Mouse (Mus musculus) T-helper 2 cell (primary cell): ENCODE measurements around the gene Exoc3l4.

ENCODE experiments used
- in situ Hi-C: fragments of 300-600 bp; cut with MboI, MseI; formaldehyde crosslinking; loops from one replicate; pipeline ENCODE4 v1.15.1; 2025; ENCODE audit warnings: high pct_unique_total_duplicates

The Exoc3l4 gene

DNA sequence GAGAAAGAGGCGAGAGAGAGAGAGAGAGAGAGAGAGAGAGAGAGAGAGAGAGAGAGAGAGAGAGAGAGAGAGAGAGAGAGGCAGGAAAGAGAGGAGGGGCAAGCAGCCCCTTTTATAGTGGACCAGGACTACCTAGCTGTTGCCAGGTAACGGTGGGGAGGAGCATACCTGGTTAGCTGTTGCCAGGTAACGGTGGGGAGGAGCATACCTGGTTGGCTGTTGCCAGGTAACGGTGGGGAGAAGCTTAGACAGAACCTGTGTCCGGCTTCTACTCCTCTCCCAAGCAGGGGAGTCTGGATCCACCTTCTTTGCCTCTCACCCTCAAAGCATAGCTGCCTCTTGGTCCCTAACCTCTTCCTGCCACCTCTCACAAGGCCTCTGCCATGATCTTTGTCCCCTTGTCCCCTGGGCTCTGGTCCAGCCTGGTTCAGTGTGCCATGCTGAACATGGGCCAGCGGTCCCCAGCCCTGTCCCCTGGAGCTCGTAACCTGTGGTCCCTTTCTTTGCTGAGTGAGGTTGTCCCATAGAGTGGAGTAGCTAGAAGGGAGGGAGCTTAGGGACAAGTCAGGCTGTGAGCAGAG is 17.4 kb downstream of the Exoc3l4 start:
- in situ Hi-C loops: no loop called here

DNA sequence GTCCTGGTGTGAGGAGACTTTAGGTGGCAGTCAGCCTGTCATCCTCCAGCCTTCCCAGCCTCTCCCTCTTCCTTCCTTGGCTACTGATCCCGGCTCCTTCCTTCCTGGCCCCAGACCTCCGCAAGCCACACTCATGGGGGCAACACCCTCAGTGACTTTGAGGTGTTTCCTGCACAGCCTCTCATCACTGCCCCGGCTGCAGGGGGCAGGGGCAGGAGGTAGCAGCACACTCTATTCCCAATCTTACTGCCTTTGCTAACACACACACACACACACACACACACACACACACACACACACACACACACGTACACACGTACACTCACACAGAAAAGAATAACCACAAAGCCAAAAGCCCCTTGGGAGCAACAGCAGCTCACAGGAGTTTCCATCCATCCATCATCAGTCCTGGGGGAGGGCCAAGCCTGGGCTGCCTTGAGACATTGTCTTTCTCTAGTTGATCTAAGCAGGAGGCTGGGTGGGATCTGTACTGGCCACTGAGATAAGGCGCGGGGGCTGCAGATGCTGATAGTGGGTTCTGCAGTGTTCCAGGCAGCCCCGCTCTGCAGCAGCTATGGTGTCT is 18.0 kb downstream of the Exoc3l4 start:
- in situ Hi-C loops: no loop called here

DNA sequence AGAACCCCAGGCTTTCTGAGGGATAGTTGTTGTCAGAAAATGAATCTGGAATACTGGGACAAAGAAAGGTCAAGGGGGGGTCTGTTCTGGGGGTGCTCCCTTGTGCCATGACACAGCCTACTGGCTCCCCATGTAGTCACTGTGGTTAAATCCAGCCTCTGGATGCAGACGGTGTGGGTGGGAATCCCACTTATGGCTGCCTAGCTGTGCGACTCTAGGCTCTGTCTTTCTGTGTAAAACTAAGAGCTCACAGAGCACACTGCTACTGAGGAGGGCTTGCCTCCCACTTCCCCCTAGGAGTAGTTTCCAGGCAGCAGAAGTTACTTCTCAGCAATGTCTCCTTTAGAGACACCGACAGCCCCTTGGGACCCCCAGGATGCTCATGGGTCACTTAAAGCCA is 19.4 kb downstream of the Exoc3l4 start:
- in situ Hi-C loops: no loop called here

DNA sequence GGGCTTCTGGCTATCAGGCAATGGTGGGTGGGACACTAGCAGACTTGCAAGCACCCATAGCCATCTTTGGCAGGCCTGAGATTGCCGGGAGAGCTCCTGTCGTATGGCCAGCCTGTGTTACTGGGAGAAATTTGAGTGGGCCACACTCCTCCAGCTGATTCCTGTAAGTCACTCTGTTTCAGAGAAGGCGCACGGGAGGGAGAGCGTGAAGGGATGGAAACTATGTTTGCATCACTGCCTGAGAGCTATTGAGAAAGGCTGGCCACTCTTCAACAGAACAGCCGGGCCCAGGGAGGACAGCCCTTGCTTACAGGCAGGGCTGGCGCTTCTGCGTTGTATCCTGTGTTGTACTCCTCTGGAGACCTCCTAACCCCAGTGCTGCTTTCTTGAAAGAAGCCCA is 19.8 kb downstream of the Exoc3l4 start:
- in situ Hi-C loops: no loop called here

DNA sequence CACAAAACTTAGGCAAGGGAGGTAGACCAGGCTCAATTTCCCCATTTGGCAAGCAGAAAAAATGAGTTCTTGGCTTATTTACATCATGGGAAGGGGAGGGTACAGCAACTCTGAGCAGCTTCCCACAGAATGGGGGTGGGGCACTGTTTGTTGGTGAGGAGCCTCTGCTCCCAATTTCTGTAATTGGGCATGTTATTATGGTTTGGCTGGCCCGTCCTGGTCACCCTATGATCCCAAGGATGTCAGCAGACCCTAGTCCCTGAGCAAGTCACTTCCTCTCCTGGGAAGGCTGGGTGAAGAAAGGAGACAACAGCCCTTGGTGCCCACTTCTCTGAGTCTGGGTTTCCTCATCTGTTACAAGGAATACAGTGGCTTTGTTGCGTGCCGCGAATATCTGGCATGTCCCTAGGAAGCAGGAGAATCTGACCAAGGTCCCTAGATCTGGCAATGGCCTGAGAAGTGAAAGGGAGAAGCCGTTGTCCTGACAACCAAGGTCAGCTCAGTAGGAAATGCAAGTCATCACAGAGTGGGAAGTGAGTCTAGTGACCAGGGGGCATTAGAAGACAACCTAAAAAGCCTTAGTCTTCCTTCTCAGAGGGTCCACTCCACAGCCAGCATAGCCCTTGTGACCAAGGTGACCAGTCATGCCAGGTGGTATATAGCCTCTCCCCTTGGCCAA is 20.5 kb downstream of the Exoc3l4 start:
- in situ Hi-C loops: no loop called here

DNA sequence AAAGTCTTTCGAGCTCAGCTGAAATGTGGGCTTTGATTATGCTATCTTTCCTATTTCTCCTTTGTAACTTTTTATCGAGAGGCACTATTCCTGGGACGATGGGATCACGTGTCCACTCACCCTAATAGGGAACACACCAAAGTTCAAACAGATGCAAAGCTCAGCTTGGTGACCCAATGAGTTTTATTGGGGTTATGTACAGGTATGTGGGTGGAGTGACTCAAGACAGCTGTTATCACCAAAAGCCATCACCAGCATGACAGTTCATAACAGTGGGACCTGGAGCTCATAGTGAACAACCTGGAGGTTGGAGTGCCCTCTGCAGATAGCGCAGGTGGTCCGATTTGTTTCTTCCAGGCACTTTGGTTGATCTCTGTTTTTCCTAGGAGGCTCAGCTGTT is 22.0 kb downstream of the Exoc3l4 start:
- in situ Hi-C loops: no loop called here

DNA sequence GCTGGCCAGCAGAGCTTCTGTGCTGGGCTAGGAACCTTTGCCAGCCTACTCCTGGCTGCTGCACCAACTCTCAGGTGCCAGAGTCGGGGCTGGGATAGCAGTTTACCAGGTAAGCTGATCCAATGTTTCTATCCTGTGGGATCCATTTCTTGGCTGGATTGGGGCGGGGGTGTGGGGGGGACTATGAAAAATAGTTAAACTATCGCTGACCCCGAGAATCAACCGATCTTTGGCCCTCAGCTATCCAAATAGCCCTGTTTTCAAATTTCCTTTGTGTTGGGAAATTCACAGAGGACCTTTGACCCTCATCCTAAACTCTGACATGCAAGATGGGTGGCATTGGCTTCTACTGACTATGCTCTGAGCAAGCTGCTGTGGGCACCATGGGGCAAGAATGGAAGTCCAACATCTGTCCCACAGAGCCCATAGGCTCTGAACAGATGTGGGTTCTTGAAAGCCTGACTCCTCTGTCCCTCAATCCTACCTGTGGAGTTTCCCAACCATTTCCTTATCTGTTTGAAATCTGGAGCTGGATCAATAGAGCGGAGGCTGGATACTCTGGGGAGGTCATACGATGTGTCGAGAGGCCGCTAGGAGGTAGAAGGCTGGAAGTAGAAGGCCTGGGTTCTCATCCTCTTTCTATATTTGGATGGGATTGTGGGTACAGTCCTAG is 24.0 kb downstream of the Exoc3l4 start:
- in situ Hi-C loops: loop anchor here (10.0 kb wide), 1 partner anchor 1474 kb away; no protein-coding TSS in a partner anchor

DNA sequence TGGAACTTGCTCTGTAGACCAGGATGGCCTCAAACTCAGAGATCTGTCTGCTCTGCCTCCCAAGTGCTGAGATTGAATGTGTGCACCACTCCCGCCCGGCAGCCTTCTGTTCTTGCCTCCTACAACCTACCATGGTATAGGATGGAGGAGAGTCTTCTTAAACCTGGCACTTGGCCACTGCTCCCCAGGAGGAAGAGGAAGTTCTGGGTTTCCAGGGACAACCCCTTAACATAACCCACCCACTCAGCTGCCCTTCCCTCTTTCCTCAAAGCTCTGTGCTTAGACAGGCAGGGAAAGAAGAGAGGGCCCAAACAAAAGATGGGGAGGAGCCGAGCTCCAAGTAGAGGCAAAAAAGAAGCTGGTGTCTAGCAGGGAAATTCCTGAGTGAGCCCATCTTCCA is 24.7 kb downstream of the Exoc3l4 start:
- in situ Hi-C loops: loop anchor here (10.0 kb wide), 1 partner anchor 1473 kb away; no protein-coding TSS in a partner anchor

DNA sequence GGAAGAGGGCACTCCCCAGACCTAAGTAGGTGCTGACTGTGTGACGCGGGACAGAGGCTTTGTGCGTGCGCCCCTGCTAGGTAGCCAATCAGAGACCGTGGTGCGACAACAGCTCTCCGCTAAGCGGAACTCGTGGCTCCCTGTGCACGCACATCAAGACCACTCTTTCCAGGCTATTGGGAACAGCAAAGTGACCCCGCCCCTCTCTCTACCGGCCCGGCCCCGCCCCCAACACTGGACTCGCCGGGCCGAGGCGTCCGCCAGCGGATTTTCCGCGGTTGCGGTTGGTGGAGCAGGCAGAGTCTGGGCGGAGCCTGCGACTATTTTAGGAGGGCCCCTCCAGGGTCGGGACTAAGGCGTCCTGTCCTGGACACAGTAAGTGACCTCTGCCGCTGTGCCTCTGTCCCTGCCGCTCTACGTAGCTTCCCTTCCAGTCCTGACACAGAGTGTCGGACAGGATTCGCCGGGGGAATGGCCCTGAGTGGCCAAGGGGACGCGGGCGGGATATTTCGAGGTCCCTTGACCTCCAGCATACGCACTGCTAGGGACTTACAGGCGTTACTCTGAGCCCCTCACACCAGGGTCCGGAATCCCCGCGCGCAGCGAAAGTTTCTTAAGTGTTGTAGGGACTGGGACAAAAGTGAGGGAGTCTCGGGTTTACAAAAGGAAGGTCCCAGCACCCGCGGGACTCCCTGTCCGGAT is 25.6 kb downstream of the Exoc3l4 start, which contains the start of gene Tnfaip2:
TSS of gene Tnfaip2 (plus strand) at position 161 of the 702 bp plus-strand sequence.
- in situ Hi-C loops: loop anchor here (10.0 kb wide), 1 partner anchor 1472 kb away; no protein-coding TSS in a partner anchor

DNA sequence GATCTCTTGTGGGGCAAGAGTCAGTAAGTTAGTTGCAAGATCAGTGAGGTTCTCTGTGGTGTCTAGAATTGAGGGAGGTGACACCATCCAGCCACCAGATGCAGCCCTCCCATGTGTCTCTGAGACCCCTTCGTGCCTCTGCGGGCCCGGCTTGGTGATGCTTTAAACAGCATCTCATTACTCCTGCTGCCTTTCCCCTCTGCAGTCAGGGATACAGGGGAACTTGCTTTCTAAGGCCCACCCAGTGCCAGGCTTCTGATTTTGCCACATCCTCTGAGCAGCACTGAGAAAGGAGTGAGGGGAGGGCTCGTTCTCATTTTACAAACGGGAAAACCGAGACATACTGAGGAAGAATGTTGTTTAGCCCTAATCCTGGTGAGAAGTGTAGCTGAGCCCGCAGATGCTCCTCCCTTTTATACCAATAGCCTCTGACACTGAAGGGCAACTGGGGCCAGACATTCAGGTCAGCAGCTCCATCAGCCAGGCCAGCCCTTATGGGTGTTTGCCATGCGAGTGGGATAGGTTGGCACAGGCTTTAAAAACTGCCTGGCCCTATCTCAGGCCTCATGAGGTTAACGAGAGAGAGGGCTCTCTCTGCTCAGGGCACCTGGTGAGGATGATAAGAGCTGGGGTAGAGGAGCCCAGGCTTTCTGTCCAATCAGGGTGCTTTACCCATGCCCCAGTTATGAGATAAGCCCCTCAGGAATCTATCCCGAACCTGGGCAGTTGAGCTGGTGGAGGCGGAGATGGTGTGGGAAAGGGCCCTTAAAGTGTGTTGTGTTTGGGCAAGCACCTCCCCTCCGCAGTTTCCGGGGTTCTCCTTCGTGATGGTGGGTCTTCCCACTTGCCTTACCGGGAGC is 26.4 kb downstream of the Exoc3l4 start:
- in situ Hi-C loops: loop anchor here (10.0 kb wide), 1 partner anchor 1472 kb away; no protein-coding TSS in a partner anchor

DNA sequence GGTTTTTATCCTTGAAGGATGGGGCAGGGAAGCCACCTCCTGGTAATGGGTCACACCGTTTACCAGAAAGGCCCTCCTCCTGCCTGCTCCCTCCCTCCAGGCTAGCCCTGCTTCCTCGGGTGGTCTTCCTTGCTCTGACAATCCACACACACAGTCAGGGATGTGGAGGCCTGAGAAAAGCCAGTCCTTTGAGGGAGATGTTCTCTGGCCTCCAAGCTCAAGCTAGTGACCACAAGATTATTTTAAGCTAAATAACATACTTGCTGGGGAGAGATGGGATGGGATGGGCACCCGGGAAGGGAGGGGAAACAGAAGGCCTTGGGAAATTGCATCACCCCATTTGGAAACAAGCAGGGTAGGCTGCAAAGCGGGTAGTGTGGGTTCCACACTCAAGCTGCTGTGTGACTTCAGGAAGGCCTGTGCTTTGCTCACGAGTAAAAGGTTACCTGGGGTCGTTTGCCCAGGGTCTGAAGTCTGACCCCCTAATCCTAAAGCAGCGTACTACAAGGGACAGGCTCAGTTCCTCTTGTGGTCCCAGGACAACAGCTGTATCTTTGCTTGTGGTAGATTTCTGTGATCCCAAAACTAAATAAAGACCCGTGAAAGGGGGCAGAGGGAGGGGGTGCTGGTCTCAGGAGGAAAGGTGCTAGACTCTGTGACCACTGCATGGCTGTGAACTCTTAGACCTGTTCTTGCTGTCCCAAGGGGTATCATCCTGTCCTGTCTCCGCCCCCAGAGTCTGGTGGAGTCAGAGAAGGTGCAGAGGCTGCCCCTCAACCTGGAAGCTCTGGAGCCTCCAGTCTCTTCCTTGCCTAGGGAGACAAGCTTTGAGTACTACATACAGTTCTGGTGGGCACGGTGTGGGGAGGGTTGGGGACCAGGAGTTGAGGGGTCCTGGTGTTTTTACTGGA is 27.4 kb downstream of the Exoc3l4 start:
- in situ Hi-C loops: loop anchor here (10.0 kb wide), 1 partner anchor 1471 kb away; no protein-coding TSS in a partner anchor

DNA sequence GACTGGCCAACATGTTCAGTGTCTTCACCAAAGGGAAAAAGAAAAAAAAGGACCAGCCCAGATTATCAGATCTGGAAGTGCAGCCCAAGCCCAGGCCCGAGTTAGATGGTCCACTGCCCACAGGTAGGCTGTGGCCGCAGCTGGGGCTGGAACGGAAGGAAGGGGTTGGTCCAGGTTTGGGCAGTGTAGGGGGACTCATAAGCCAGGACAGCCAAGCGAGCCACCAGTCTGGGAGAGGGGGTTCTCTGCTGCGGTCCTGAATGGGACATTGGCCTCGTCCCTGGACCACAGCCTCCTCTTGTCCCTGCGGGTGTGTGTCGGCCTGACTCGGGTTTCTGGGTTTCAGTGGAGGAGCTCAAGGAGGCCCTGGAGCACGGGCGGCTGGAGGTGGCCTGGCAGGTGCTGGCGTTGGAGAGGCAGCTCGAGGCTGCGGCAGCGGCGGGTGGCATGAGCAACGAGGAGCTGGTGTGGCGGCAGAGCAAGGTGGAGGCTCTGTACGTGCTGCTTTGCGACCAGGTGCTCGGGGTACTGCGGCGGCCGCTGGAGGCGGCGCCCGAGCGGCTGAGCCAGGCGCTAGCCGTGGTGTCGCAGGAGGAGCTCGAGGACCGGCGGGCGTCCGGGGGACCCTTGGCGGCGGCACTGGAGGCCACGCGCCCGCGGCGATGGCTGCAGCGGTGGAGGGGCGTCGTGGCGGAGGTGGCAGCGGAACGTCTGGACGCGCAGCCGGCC is 28.5 kb downstream of the Exoc3l4 start:
- in situ Hi-C loops: loop anchor here (10.0 kb wide), 1 partner anchor 1469 kb away; no protein-coding TSS in a partner anchor

DNA sequence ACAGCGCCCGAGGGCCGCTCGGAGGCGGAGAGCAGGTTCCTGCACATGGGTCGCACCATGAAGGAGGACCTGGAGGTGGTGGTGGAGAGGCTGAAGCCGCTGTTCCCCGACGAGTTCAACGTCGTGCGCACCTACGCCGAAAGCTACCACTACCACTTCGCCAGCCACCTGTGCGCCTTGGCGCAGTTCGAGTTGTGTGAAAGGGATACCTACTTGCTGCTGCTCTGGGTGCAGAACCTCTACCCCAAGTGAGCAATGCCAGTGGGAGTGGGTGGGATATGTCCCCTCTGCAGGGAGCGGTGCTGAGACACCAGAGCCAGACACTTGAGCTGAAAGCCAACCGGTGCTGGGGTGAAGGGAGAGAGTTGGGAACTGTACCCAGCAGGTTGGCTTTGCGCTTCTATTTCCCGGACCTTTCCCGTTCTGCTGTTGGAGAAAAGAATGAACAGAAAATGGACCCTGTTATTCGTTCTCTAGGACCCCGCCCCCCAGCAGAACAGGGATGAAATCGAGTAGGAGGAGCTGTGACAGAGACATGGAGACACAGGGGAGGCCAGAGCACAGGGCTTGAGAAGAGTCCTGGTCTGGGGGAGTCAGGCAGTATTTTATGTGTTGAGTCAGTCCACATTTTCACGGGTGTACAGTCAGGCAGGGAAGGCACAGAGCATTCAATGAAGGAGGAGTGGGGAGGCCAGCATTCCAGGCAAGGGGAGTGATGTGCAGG is 29.2 kb downstream of the Exoc3l4 start:
- in situ Hi-C loops: loop anchor here (10.0 kb wide), 1 partner anchor 1469 kb away; no protein-coding TSS in a partner anchor

DNA sequence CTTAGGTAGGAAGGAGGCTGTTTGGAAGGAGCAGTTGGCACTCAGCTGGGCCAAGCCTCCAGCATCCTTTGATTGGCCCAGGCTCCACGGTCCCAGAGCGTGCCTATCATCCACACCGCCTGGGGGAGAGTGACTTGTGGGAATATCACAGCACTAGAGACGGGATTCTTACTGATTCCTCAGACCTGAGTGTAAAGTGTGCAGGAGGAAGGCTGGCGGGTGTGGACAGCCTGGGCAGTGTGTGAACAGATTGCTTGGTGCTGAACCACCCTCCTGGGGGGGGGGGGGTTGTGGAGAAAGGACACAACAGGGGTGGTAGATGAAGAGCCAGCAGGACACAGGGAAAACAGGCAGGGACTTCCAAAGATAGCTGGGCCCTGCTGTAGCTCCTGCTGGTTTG is 29.9 kb downstream of the Exoc3l4 start:
- in situ Hi-C loops: loop anchor here (10.0 kb wide), 1 partner anchor 1468 kb away; no protein-coding TSS in a partner anchor

DNA sequence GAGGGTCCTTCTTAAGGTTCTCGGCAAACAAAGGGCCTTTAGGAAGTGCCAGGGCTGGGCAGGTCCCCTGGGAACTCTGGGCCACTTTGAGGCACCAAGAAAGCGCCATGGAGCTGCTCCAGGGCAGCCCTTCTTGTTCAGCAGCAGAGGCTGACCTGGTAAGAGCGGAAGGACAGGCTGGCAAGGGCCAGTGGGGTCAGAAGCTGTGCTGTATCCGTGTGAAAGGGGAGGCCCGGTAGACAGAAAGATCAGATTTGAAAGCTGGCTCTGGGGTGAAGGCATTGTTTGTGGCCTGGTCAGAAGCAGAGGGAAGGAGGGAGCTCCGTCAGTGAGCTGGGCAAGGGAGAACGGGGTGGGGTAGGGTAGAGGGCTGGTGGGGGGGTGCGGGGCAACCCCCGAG is 30.5 kb downstream of the Exoc3l4 start:
- in situ Hi-C loops: loop anchor here (10.0 kb wide), 1 partner anchor 1467 kb away; no protein-coding TSS in a partner anchor

DNA sequence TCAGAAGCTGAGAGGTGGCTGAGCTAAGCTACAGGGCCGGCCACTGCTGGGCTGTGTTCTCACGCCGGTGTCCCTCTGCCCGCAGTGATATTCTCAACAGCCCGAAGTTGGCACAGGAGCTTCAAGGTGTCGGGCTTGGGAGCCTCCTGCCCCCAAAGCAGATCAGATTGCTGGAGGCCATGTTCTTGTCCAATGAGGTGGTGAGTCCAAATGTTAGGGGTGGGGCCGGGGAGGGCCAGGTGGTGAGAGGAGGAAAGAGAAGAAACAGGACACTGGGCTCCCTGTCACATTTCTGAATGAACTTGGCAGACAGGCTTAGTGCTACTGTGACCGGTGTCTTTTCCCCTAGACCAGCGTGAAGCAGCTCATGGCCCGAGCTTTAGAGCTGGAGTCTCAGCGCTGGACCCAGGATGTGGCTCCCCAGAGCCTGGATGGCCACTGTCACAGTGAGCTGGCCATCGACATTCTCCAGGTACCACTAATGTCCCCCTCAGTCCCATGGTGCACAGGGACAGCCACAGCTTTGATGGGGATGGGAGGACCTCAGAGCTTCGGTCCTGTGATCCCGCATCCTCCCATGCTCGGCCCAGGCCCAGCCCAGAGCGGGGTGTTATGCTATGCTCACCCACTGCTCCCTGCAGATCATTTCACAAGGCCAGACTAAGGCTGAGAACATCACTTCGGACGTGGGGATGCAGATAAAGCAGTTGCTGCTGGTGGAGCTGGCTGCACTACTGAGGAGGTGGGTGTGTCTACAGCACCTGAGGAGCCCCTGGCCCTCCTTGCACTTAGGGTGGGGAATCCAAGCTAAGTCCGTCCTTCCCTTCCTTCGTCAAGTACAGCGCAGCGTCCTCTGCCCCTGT is 31.3 kb downstream of the Exoc3l4 start:
- in situ Hi-C loops: loop anchor here (10.0 kb wide), 1 partner anchor 1467 kb away; no protein-coding TSS in a partner anchor
